Mouse (Mus musculus) adrenal gland, postnatal 36 days (tissue): ENCODE measurements around the gene Rnf31. TPM values are rescaled to one million over a fixed set of nuclear protein-coding genes. Genes with fewer than 3 reads are reported as not detected.

ENCODE experiments used
- DNase-seq, 2 experiments: peaks; one replicate each; pipeline ENCODE4 v3.0.0; 2021; ENCODE audit warnings: mixed read lengths in 1 of 2
- total RNA-seq, 2 experiments: library from RNA; stranded (reverse); gene quantifications; 2 replicates each; pipeline ENCODE4 v1.2.3; 2021

Gene Rnf31
- total RNA-seq, 2 experiments from 2014 or later = 33.7 to 33.9 TPM

DNA sequence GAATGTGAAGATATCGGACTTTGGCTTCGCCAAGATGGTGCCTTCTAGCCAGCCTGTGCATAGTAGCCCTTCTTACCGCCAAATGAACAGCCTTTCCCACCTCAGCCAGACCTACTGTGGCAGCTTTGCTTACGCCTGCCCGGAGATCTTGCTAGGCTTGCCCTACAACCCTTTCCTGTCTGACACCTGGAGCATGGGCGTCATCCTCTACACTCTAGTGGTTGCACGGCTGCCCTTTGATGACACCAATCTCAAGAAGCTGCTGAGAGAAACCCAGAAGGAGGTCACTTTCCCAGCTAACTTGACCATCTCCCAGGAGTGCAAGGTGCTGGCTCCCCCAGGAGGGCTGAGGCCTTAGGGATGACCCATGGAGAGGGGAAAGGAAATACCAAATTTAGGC, 60.0 kb downstream of the Rnf31 start:
- DNase-seq = no peak

Other genes starting within 250 kb of the Rnf31 start
- 10 to 100 TPM; 90.2 to 91.6 TPM for gene Dhrs4, start 113.0 kb upstream of the Rnf31 start, total RNA-seq
- gene Carmil3, start 101.1 kb upstream of the Rnf31 start, total RNA-seq = 1 to 10 TPM; 3.6 to 4.6 TPM
- not detected for gene Cpne6, start 81.3 kb upstream of the Rnf31 start, total RNA-seq
- gene Nrl, start 66.7 kb upstream of the Rnf31 start, total RNA-seq = not detected
- gene Pck2, start 51.4 kb upstream of the Rnf31 start, total RNA-seq = 10 to 100 TPM; 29.4 to 39.9 TPM
- gene Dcaf11, start 31.7 kb upstream of the Rnf31 start, total RNA-seq = 100 to 1,000 TPM; 110 to 139 TPM
- gene A730061H03Rik, start 31.3 kb upstream of the Rnf31 start, total RNA-seq = 1 to 10 TPM in 1 of 2 experiments, not detected in 1; 1.0 TPM
- 1 to 10 TPM in 1 of 2 experiments, under 1 TPM in 1; 0.63 to 1.5 TPM for gene Fitm1, start 16.1 kb upstream of the Rnf31 start, total RNA-seq
- 100 to 1,000 TPM; 203 to 361 TPM for gene Psme1, start 13.6 kb upstream of the Rnf31 start, total RNA-seq
- 10 to 100 TPM; 28.0 to 45.9 TPM for gene Emc9, start 6.4 kb upstream of the Rnf31 start, total RNA-seq
- gene Psme2, start 595 bp upstream of the Rnf31 start, total RNA-seq = 100 to 1,000 TPM; 311 to 396 TPM
- 10 to 100 TPM; 30.3 to 30.6 TPM for gene Irf9, start 11.9 kb downstream of the Rnf31 start, total RNA-seq
- gene Rec8, start 26.3 kb downstream of the Rnf31 start, total RNA-seq = 1 to 10 TPM; 5.8 to 6.6 TPM
- gene Ipo4, start 44.2 kb downstream of the Rnf31 start, total RNA-seq = 100 to 1,000 TPM; 112 to 157 TPM
- not detected for gene Gm49378, start 46.2 kb downstream of the Rnf31 start, total RNA-seq
- 10 to 100 TPM; 83.2 to 98.1 TPM for gene Tm9sf1, start 52.1 kb downstream of the Rnf31 start, total RNA-seq
- 1 to 10 TPM; 1.6 to 1.7 TPM for gene Tssk4, start 58.5 kb downstream of the Rnf31 start, total RNA-seq
- 10 to 100 TPM; 43.6 to 76.9 TPM for gene Mdp1, start 68.8 kb downstream of the Rnf31 start, total RNA-seq
- 10 to 100 TPM; 26.6 to 28.9 TPM for gene Gmpr2, start 80.2 kb downstream of the Rnf31 start, total RNA-seq
- gene Nedd8, start 80.4 kb downstream of the Rnf31 start, total RNA-seq = 100 to 1,000 TPM; 335 to 393 TPM
- 10 to 100 TPM; 30.8 to 35.6 TPM for gene Tinf2, start 90.1 kb downstream of the Rnf31 start, total RNA-seq
- gene Tgm1, start 122.2 kb downstream of the Rnf31 start, total RNA-seq = under 1 TPM; 0.26 TPM
- 10 to 100 TPM; 17.2 to 25.1 TPM for gene Rabggta, start 130.6 kb downstream of the Rnf31 start, total RNA-seq
- 10 to 100 TPM; 72.7 to 73.2 TPM for gene Dhrs1, start 154.0 kb downstream of the Rnf31 start, total RNA-seq
- 10 to 100 TPM; 17.3 to 20.7 TPM for gene Nop9, start 154.0 kb downstream of the Rnf31 start, total RNA-seq
- 1 to 10 TPM in 1 of 2 experiments, under 1 TPM in 1; 0.93 to 1.3 TPM for gene Cideb, start 166.8 kb downstream of the Rnf31 start, total RNA-seq
- gene Ltb4r2, start 169.7 kb downstream of the Rnf31 start, total RNA-seq = not detected
- under 1 TPM; 0.66 to 0.79 TPM for gene Ltb4r1, start 174.3 kb downstream of the Rnf31 start, total RNA-seq
- 10 to 100 TPM in 1 of 2 experiments, 1 to 10 TPM in 1; 6.7 to 13.8 TPM for gene Adcy4, start 192.4 kb downstream of the Rnf31 start, total RNA-seq
- gene Ripk3, start 197.2 kb downstream of the Rnf31 start, total RNA-seq = 1 to 10 TPM; 4.5 to 5.3 TPM
- gene Nfatc4, start 231.4 kb downstream of the Rnf31 start, total RNA-seq = 10 to 100 TPM; 19.2 to 26.0 TPM